18 mouse cellular contexts compared by ENCODE assay signal in genomic region chr3:154089996-154090395, GRCm38 (mm10).
"Had no signal": no experiment of that assay in that cellular context is flagged by ENCODE, and none has a peak within 500 bp of the region (broad histone marks: within the 10 kb centered on the region; RNA-seq: fewer than 3 reads in every experiment).

No protein-coding gene starts in this region.

- H3K36me3 ChIP-seq: midbrain, embryonic 10.5 days; midbrain, embryonic 12.5 days; neural tube, embryonic 13.5 days; neural tube, embryonic 15.5 days had no signal

- H3K4me1 ChIP-seq: midbrain, embryonic 12.5 days had no signal

- H3K9me3 ChIP-seq: midbrain, embryonic 10.5 days; midbrain, embryonic 12.5 days; neural tube, embryonic 13.5 days; neural tube, embryonic 15.5 days had no signal

- H3K4me2 ChIP-seq: lung, embryonic 14.5 days; midbrain, embryonic 12.5 days; neural tube, embryonic 13.5 days; neural tube, embryonic 15.5 days had no signal

- H3K27ac ChIP-seq: midbrain, embryonic 10.5 days; midbrain, embryonic 12.5 days; neural tube, embryonic 13.5 days; neural tube, embryonic 15.5 days had no signal

- H3K27me3 ChIP-seq: midbrain, embryonic 12.5 days; neural tube, embryonic 13.5 days; neural tube, embryonic 15.5 days had no signal

- ATAC-seq: midbrain, embryonic 16.5 days had no signal

- H3K4me3 ChIP-seq: midbrain, embryonic 10.5 days; midbrain, embryonic 12.5 days; myocyte; neural tube, embryonic 13.5 days; neural tube, embryonic 15.5 days had no signal

- DNase-seq: lung, embryonic 14.5 days; lung, postnatal 10 days; lung, postnatal 4 days; midbrain, embryonic 14.5 days; retina, postnatal 1 day; right cerebral cortex, adult 18-20 months; right cerebral cortex, postnatal 25 days; right cerebral cortex, postnatal 4 days; spleen, adult 18-20 months; thymus, adult 18-20 months; thymus, postnatal 14 days; thymus, postnatal 36 days had no signal

- H3K9ac ChIP-seq: lung, embryonic 14.5 days; midbrain, embryonic 12.5 days; neural tube, embryonic 13.5 days; neural tube, embryonic 15.5 days had no signal
